In genomic region chr11:107872743-107873142, GRCm38 (mm10) we compare ENCODE assay signal across 22 mouse cellular contexts. TPM values are rescaled to one million over a fixed set of nuclear protein-coding genes. Genes with fewer than 3 reads are reported as not detected.
DNase-seq lines count a peak whose midpoint lies in the region; ATAC-seq and TF ChIP-seq lines count a peak whose summit lies in the region.
"Had no signal": no experiment of that assay in that cellular context is flagged by ENCODE, and none has a peak within 500 bp of the region (broad histone marks: within the 10 kb centered on the region; RNA-seq: fewer than 3 reads in every experiment).

No protein-coding gene starts in this region.

- 65% methylated on average over 6 of the region's 6 CpGs for WGBS in kidney, postnatal 0 days
- WGBS in kidney, embryonic 16.5 days: 66% methylated on average over 6 of the region's 6 CpGs
- 68% methylated on average over 6 of the region's 6 CpGs for WGBS in midbrain, embryonic 11.5 days
- 69% methylated on average over 6 of the region's 6 CpGs for WGBS in midbrain, embryonic 13.5 days
- WGBS in olfactory bulb, adult 2 months: 67% methylated on average over 6 of the region's 6 CpGs

- H3K4me1 ChIP-seq in kidney, postnatal 0 days (replicated peaks; ENCODE audit: insufficient read depth, low read length): no peaks in the 10 kb centered on the region
- no peaks in the 10 kb centered on the region for H3K4me1 ChIP-seq in kidney, embryonic 16.5 days (ENCODE audit: insufficient read depth, low read length)
- no peaks in the 10 kb centered on the region for H3K4me1 ChIP-seq in midbrain, embryonic 11.5 days (ENCODE audit: control insufficient read depth, insufficient read depth, low read length)
- no peaks in the 10 kb centered on the region for H3K4me1 ChIP-seq in midbrain, embryonic 13.5 days (replicated peaks)
- no peaks in the 10 kb centered on the region for H3K4me1 ChIP-seq in MEL (ENCODE audit: control insufficient read depth in 1 of 2, insufficient read depth in 2 of 2, low read length in 2 of 2)
- H3K4me1 ChIP-seq in olfactory bulb, adult 2 months (ENCODE audit: control insufficient read depth, insufficient read depth, low read length): peaks cover 27% of the 10 kb centered on the region
- H3K4me1 ChIP-seq: liver, embryonic 15.5 days; stomach, embryonic 15.5 days had no signal

- no peak for ATAC-seq in kidney, postnatal 0 days (replicated peaks; ENCODE audit: low FRiP score, low read depth)
- ATAC-seq in kidney, embryonic 16.5 days (ENCODE audit: low FRiP score, low TSS enrichment): no peak
- no peak for ATAC-seq in midbrain, embryonic 11.5 days (ENCODE audit: low FRiP score)
- no peak for ATAC-seq in midbrain, embryonic 13.5 days

- H3K27me3 ChIP-seq in kidney, postnatal 0 days (ENCODE audit: insufficient read depth, low read length): no peaks in the 10 kb centered on the region
- H3K27me3 ChIP-seq in kidney, embryonic 16.5 days (ENCODE audit: insufficient read depth, low read length): no peaks in the 10 kb centered on the region
- no peaks in the 10 kb centered on the region for H3K27me3 ChIP-seq in midbrain, embryonic 11.5 days (ENCODE audit: control insufficient read depth, insufficient read depth, low read length)
- no peaks in the 10 kb centered on the region for H3K27me3 ChIP-seq in midbrain, embryonic 13.5 days
- H3K27me3 ChIP-seq in MEL (ENCODE audit: control insufficient read depth in 1 of 2, insufficient read depth in 2 of 2, low read length in 2 of 2): no peaks in the 10 kb centered on the region; a peak in 1 of 4 replicates
- H3K27me3 ChIP-seq: liver, embryonic 15.5 days; stomach, embryonic 15.5 days had no signal

- TF ChIP-seq RAD21 in MEL (IDR thresholded peaks at IDR 0.05; ENCODE audit: low read depth, low read length): no peak; the same call in 1 of the 2 replicates

- TF ChIP-seq CTCF in kidney, postnatal 0 days (IDR thresholded peaks at IDR 0.05; ENCODE audit: low read depth): 0 out of 2 replicates have a peak, but pooled peaks have one; percentile 16
- TF ChIP-seq CTCF in MEL (IDR thresholded peaks at IDR 0.05 in 2 of 3, conservative IDR thresholded peaks at IDR 0.05 in 1 of 3; ENCODE audit: control insufficient read depth in 1 of 3, insufficient read depth in 1 of 3, low read depth in 2 of 3, low read length in 3 of 3, poor library complexity in 1 of 3, severe bottlenecking in 1 of 3): peak; percentile 21 to 26 (median 25); a peak in 3 of 6 replicates
- peak; percentile 22; the same call in 1 of the 2 replicates for TF ChIP-seq CTCF in olfactory bulb, adult 2 months (IDR thresholded peaks at IDR 0.05; ENCODE audit: insufficient read depth, low read depth, low read length)

- H3K9me3 ChIP-seq in kidney, postnatal 0 days (replicated peaks; ENCODE audit: low read length): no peaks in the 10 kb centered on the region
- no peaks in the 10 kb centered on the region for H3K9me3 ChIP-seq in kidney, embryonic 16.5 days (ENCODE audit: low read length)
- no peaks in the 10 kb centered on the region for H3K9me3 ChIP-seq in midbrain, embryonic 11.5 days (ENCODE audit: control insufficient read depth, low read length)
- H3K9me3 ChIP-seq in midbrain, embryonic 13.5 days: no peaks in the 10 kb centered on the region
- H3K9me3 ChIP-seq in MEL (replicated peaks; ENCODE audit: insufficient read depth, low read length): no peaks in the 10 kb centered on the region
- H3K9me3 ChIP-seq: liver, embryonic 15.5 days; midbrain, embryonic 10.5 days; stomach, embryonic 15.5 days had no signal

- no peak overlapping the region for H3K4me2 ChIP-seq in kidney, postnatal 0 days (ENCODE audit: low read length)
- H3K4me2 ChIP-seq in kidney, embryonic 16.5 days (replicated peaks; ENCODE audit: low read depth, low read length): no peak overlapping the region
- H3K4me2 ChIP-seq in midbrain, embryonic 11.5 days: no peak overlapping the region
- H3K4me2 ChIP-seq in midbrain, embryonic 13.5 days (replicated peaks): no peak overlapping the region
- H3K4me2 ChIP-seq: heart, embryonic 11.5 days; hindbrain, embryonic 14.5 days; liver, embryonic 15.5 days; stomach, embryonic 15.5 days had no signal

- H3K9ac ChIP-seq in kidney, postnatal 0 days (ENCODE audit: low read depth, low read length): no peak overlapping the region
- H3K9ac ChIP-seq in kidney, embryonic 16.5 days (replicated peaks; ENCODE audit: low read length): no peak overlapping the region
- no peak overlapping the region for H3K9ac ChIP-seq in midbrain, embryonic 11.5 days (ENCODE audit: low read length)
- no peak overlapping the region for H3K9ac ChIP-seq in midbrain, embryonic 13.5 days (replicated peaks)
- no peak overlapping the region for H3K9ac ChIP-seq in MEL (ENCODE audit: control insufficient read depth, low read depth, low read length, poor library complexity, severe bottlenecking)
- H3K9ac ChIP-seq: hindbrain, embryonic 14.5 days; liver, embryonic 15.5 days; stomach, embryonic 15.5 days had no signal

- TF ChIP-seq EP300 in MEL (IDR thresholded peaks at IDR 0.05; ENCODE audit: low read depth in 1 of 2, low read length in 2 of 2): no peak

- no peak overlapping the region for H3K4me3 ChIP-seq in kidney, postnatal 0 days (replicated peaks; ENCODE audit: low read depth, low read length)
- no peak overlapping the region for H3K4me3 ChIP-seq in kidney, embryonic 16.5 days (ENCODE audit: low read length)
- no peak overlapping the region for H3K4me3 ChIP-seq in midbrain, embryonic 11.5 days (ENCODE audit: low read depth, low read length)
- H3K4me3 ChIP-seq in midbrain, embryonic 13.5 days (replicated peaks): no peak overlapping the region
- no peak overlapping the region for H3K4me3 ChIP-seq in MEL (ENCODE audit: control insufficient read depth in 1 of 2, insufficient read depth in 1 of 2, low read depth in 2 of 2, low read length in 2 of 2)
- no peak overlapping the region for H3K4me3 ChIP-seq in olfactory bulb, adult 2 months (ENCODE audit: insufficient read depth, low read depth, low read length)
- H3K4me3 ChIP-seq: liver, embryonic 15.5 days; midbrain, embryonic 10.5 days; myocyte; stomach, embryonic 15.5 days had no signal

- TF ChIP-seq POLR2A in MEL (IDR thresholded peaks at IDR 0.05; ENCODE audit: control insufficient read depth in 1 of 2, insufficient read depth in 1 of 2, low read depth in 1 of 2, low read length in 2 of 2, poor library complexity in 1 of 2): no peak
- TF ChIP-seq POLR2A in olfactory bulb, adult 2 months (IDR thresholded peaks at IDR 0.05; ENCODE audit: insufficient read depth, low read depth, low read length): no peak

- DNase-seq in kidney, postnatal 0 days (ENCODE audit: low spot score): no peak
- DNase-seq in midbrain, embryonic 11.5 days (ENCODE audit: low spot score, missing footprints): peak; percentile 44
- DNase-seq in MEL (ENCODE audit: low read depth, low spot score): peak; percentile 16
- no peak for DNase-seq in spleen, postnatal 10 days (ENCODE audit: low spot score in 2 of 2)
- DNase-seq: adrenal gland, postnatal 36 days; cerebellum, adult 9-10 months; gastrocnemius, postnatal 14 days; kidney, adult 2 months; layer of hippocampus, postnatal 36 days; left cerebral cortex, postnatal 4 days; lung, postnatal 4 days; thymus, postnatal 25 days had no signal

- H3K36me3 ChIP-seq in kidney, postnatal 0 days (ENCODE audit: insufficient read depth, low read length): no peaks in the 10 kb centered on the region
- no peaks in the 10 kb centered on the region for H3K36me3 ChIP-seq in kidney, embryonic 16.5 days (ENCODE audit: insufficient read depth, low read length)
- H3K36me3 ChIP-seq in midbrain, embryonic 11.5 days (ENCODE audit: control insufficient read depth, insufficient read depth, low read length): no peaks in the 10 kb centered on the region
- H3K36me3 ChIP-seq in midbrain, embryonic 13.5 days: no peaks in the 10 kb centered on the region
- H3K36me3 ChIP-seq in MEL (ENCODE audit: control insufficient read depth in 1 of 2, insufficient read depth in 2 of 2, low read length in 2 of 2): no peaks in the 10 kb centered on the region
- H3K36me3 ChIP-seq: liver, embryonic 15.5 days; midbrain, embryonic 10.5 days; stomach, embryonic 15.5 days had no signal

- no peaks in the 10 kb centered on the region for H3K79me2 ChIP-seq in MEL (ENCODE audit: control insufficient read depth, insufficient read depth, low read length, poor library complexity)

- H3K27ac ChIP-seq in kidney, postnatal 0 days: no peak overlapping the region
- H3K27ac ChIP-seq in kidney, embryonic 16.5 days (ENCODE audit: low read length): no peak overlapping the region
- H3K27ac ChIP-seq in midbrain, embryonic 11.5 days (ENCODE audit: low read depth, low read length): no peak overlapping the region
- no peak overlapping the region for H3K27ac ChIP-seq in midbrain, embryonic 13.5 days
- no peak overlapping the region for H3K27ac ChIP-seq in MEL (ENCODE audit: control insufficient read depth, low read depth, low read length)
- no peak overlapping the region for H3K27ac ChIP-seq in olfactory bulb, adult 2 months (ENCODE audit: insufficient read depth, low read depth, low read length)
- H3K27ac ChIP-seq: hindbrain, embryonic 14.5 days; liver, embryonic 15.5 days; midbrain, embryonic 10.5 days; stomach, embryonic 15.5 days had no signal

TF ChIP-seq in MEL, 35 proteins besides CTCF, POLR2A, EP300 and RAD21 (continues in another document):
- TF ChIP-seq MYC (IDR thresholded peaks at IDR 0.05; ENCODE audit: low read depth, low read length) (no peak), HCFC1 (IDR thresholded peaks at IDR 0.05; ENCODE audit: low read depth, low read length) (no peak), MXI1 (IDR thresholded peaks at IDR 0.05; ENCODE audit: low read depth, low read length) (no peak), ZKSCAN1 (IDR thresholded peaks at IDR 0.05; ENCODE audit: low read depth, low read length) (no peak), TCF12 (IDR thresholded peaks at IDR 0.05; ENCODE audit: low read depth, low read length) (no peak), USF1 (IDR thresholded peaks at IDR 0.05; ENCODE audit: low read depth, low read length) (no peak), RCOR1 (IDR thresholded peaks at IDR 0.05; ENCODE audit: low read depth, low read length) (no peak), NRF1 (IDR thresholded peaks at IDR 0.05; ENCODE audit: insufficient read depth, low read depth, low read length, poor library complexity, severe bottlenecking) (no peak), ELF1 (IDR thresholded peaks at IDR 0.05; ENCODE audit: low read depth, low read length) (no peak)

RNA-seq across cellular contexts. Expression of gene Cacng5, which starts 42.1 kb away (rescaled TPM):
- polyA plus RNA-seq in kidney, postnatal 0 days (2015; fragmentation: Nextera tagmentation; extraction: Ambion mirVana): 0.04 and 0.09 TPM in 2 replicates
- 0.22 and 0.49 TPM in 2 replicates for polyA plus RNA-seq in kidney, embryonic 16.5 days (2015; fragmentation: Nextera tagmentation; extraction: Ambion mirVana)
- 1.0 and 1.3 TPM in 2 replicates for polyA plus RNA-seq in midbrain, embryonic 11.5 days (2014; fragmentation: Nextera tagmentation; extraction: Ambion mirVana)
- 3.8 and 4.1 TPM in 2 replicates for polyA plus RNA-seq in midbrain, embryonic 13.5 days (2015; fragmentation: Nextera tagmentation; extraction: Ambion mirVana)
- total RNA-seq in MEL (2012; rRNA removed): not detected in 2 replicates
- not detected for polyA plus RNA-seq in MEL (2012; ENCODE audit: insufficient read depth in 1 of 2, insufficient read length in 2 of 2, low read depth in 1 of 2, low replicate concordance in 2 of 2, missing spikeins in 1 of 2)
- 289 TPM in 1 of 2 replicates, not detected in the other for polyA plus RNA-seq in olfactory bulb, adult 2 months (2012; ENCODE audit: insufficient read depth, insufficient read length, low replicate concordance, missing spikeins)
- total RNA-seq: neutrophil, adult 5-6 weeks had no signal
- polyA plus RNA-seq: heart, embryonic 11.5 days; myocyte had no signal

Comparison
In these comparisons a context has a peak if more than half of its experiments do, and no peak if none do; other contexts are left out.
1. DNase-seq: peak in midbrain, embryonic 11.5 days (single experiment) and MEL (single experiment); none in kidney, postnatal 0 days (single experiment) and spleen, postnatal 10 days (0 of 2).
2. RNA of gene Cacng5, which starts 42.1 kb away (polyA plus RNA-seq): 289 TPM in olfactory bulb, adult 2 months; 3.8 to 4.1 TPM in midbrain, embryonic 13.5 days, 1.0 to 1.3 TPM in midbrain, embryonic 11.5 days, 0.22 to 0.49 TPM in kidney, embryonic 16.5 days, 0.04 to 0.09 TPM in kidney, postnatal 0 days and not detected in MEL; every median in the first group is over 10 times any median in the second.
3. Peak in every context shown above with its lines, with median percentiles within 50 percentile points of each other: CTCF ChIP-seq.